Mouse (Mus musculus): ENCODE measurements at regions not wholly inside any gene's neighbourhood (a gene's known extent, or its start where the extent isn't known, plus 50 kb on each side); places are given as distances from the start of the nearest gene placed in this dataset.

DNA sequence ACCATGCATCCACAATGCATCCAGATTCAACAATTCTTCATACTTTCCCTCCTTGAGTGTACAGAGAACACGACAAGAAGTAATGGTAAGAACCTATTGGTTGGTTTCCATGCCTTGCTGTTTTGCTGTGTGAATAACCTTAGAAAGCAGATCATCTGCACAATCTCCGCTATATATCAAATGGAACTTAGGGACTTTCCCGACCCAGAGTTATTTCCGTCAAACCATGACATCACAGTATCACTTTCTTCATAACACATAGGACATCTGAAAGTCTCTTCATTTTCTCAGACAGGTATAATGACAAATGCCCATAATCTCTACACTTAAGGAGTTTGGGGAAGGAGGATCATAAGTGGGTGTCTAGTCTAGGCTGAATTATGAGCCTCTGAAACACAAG is 132.3 kb upstream of the Adgrl4 start:
- no peak for ATAC-seq (ENCODE audit: insufficient number of reproducible peaks, low FRiP score, low TSS enrichment, low read depth)

GRCm38 (mm10) chr3:151307975-151308374 is 129.7 kb upstream of the Adgrl4 start:
- 45% methylated on average over 4 of the region's 4 CpGs for WGBS

More for the DNA sequence above, 132.3 kb upstream of the Adgrl4 start:
- no peak overlapping the region for H3K27ac ChIP-seq
- no peak overlapping the region for H3K9ac ChIP-seq
- 87% methylated on average over 4 of the region's 4 CpGs for WGBS
- no peaks in the 10 kb centered on the region for H3K4me1 ChIP-seq
- H3K4me3 ChIP-seq: no peak overlapping the region
- H3K9me3 ChIP-seq: no peaks in the 10 kb centered on the region
- H3K4me2 ChIP-seq: no peak overlapping the region
- H3K27me3 ChIP-seq: no peaks in the 10 kb centered on the region
- no peaks in the 10 kb centered on the region for H3K36me3 ChIP-seq

DNA sequence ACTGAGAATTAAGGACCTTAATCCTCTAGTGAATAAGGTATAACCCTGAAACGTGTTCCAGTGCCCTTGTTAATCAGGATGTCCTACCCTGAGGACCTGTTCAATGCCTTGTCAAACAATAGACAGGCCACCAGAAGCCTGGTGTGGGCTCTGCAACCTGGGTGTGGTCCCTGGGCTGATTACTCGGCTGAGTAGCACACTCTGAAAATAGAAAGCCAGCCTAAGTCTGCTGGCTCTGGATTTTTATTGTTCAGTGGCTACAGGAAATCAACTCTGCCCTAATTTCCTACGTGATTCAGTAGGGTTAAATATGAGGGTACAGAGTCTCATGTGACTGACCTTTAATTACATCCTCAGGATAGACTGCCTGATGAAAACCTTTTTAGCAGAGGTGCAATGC is 113.9 kb upstream of the Adgrl4 start:
- no peak for ATAC-seq (ENCODE audit: insufficient number of reproducible peaks, low FRiP score, low TSS enrichment, low read depth)
- H3K4me3 ChIP-seq: no peak overlapping the region

More at GRCm38 (mm10) chr3:151307975-151308374, 129.7 kb upstream of the Adgrl4 start:
- Histone ChIP-seq H3K9ac (no peak overlapping the region), H3K4me2 (no peak overlapping the region), H3K27me3 (no peaks in the 10 kb centered on the region), H3K9me3 (no peaks in the 10 kb centered on the region), H3K4me3 (no peak overlapping the region), H3K4me1 (no peaks in the 10 kb centered on the region), H3K36me3 (no peaks in the 10 kb centered on the region), H3K27ac (no peak overlapping the region)
- ATAC-seq (ENCODE audit: insufficient number of reproducible peaks, low FRiP score, low TSS enrichment, low read depth): no peak

GRCm38 (mm10) chr3:151329801-151330200 is 107.9 kb upstream of the Adgrl4 start:
- Histone ChIP-seq H3K4me3 (no peak overlapping the region), H3K4me1 (peaks cover 13% of the 10 kb centered on the region; the same call in 1 of the 2 replicates), H3K36me3 (no peaks in the 10 kb centered on the region), H3K27ac (no peak overlapping the region), H3K27me3 (no peaks in the 10 kb centered on the region), H3K4me2 (no peak overlapping the region), H3K9me3 (no peaks in the 10 kb centered on the region), H3K9ac (no peak overlapping the region)
- WGBS: 83% methylated on average over 4 of the region's 4 CpGs
- ATAC-seq (ENCODE audit: insufficient number of reproducible peaks, low FRiP score, low TSS enrichment, low read depth): no peak

More for the DNA sequence above, 113.9 kb upstream of the Adgrl4 start:
- H3K4me1 ChIP-seq: no peaks in the 10 kb centered on the region
- no peaks in the 10 kb centered on the region for H3K36me3 ChIP-seq
- 12% methylated on average over 3 of the region's 3 CpGs for WGBS
- H3K27me3 ChIP-seq: no peaks in the 10 kb centered on the region
- no peaks in the 10 kb centered on the region for H3K9me3 ChIP-seq
- H3K27ac ChIP-seq: no peak overlapping the region
- H3K4me2 ChIP-seq: no peak overlapping the region
- H3K9ac ChIP-seq: no peak overlapping the region

DNA sequence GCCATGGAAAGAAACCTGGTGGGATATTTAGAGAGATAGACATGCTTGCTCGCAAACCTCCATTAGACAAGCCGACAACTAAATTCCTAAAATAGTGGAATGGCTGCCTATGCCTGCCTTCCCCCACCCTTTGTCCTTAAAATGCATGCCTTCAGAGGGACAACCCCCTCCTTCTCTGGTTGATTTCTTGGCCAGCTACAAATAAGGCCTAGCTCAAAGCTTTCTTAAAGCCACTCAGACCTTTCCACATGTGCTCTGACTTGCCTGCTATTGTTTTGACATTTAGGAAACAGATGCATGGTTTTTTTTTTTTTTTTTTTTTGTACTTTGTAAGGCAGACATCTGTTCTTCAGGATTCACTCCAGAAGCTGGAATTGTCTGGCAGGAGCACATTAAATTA is 105.8 kb upstream of the Adgrl4 start:
- H3K27me3 ChIP-seq: no peaks in the 10 kb centered on the region
- no peaks in the 10 kb centered on the region for H3K9me3 ChIP-seq
- H3K4me1 ChIP-seq: peaks cover 13% of the 10 kb centered on the region; the same call in 1 of the 2 replicates
- H3K9ac ChIP-seq: no peak overlapping the region
- no peak overlapping the region for H3K27ac ChIP-seq
- H3K4me2 ChIP-seq: no peak overlapping the region
- WGBS: 40% methylated on average over 2 of the region's 2 CpGs
- H3K36me3 ChIP-seq: no peaks in the 10 kb centered on the region
- H3K4me3 ChIP-seq: no peak overlapping the region
- ATAC-seq (ENCODE audit: insufficient number of reproducible peaks, low FRiP score, low TSS enrichment, low read depth): no peak

- peaks cover 13% of the 10 kb centered on the region; the same call in 1 of the 2 replicates for H3K4me1 ChIP-seq
- no peaks in the 10 kb centered on the region for H3K27me3 ChIP-seq
- H3K9ac ChIP-seq: no peak overlapping the region
- no peaks in the 10 kb centered on the region for H3K36me3 ChIP-seq
- ATAC-seq (ENCODE audit: insufficient number of reproducible peaks, low FRiP score, low TSS enrichment, low read depth): no peak
- peak overlapping the region; percentile 33; the same call in 1 of the 2 replicates for H3K27ac ChIP-seq
- H3K9me3 ChIP-seq: no peaks in the 10 kb centered on the region
- H3K4me3 ChIP-seq: no peak overlapping the region
- 48% methylated on average over 1 of the region's 1 CpGs for WGBS
- H3K4me2 ChIP-seq: no peak overlapping the region
These were observed 105.4 kb upstream of the Adgrl4 start for GRCm38 (mm10) chr3:151332317-151332687.

DNA sequence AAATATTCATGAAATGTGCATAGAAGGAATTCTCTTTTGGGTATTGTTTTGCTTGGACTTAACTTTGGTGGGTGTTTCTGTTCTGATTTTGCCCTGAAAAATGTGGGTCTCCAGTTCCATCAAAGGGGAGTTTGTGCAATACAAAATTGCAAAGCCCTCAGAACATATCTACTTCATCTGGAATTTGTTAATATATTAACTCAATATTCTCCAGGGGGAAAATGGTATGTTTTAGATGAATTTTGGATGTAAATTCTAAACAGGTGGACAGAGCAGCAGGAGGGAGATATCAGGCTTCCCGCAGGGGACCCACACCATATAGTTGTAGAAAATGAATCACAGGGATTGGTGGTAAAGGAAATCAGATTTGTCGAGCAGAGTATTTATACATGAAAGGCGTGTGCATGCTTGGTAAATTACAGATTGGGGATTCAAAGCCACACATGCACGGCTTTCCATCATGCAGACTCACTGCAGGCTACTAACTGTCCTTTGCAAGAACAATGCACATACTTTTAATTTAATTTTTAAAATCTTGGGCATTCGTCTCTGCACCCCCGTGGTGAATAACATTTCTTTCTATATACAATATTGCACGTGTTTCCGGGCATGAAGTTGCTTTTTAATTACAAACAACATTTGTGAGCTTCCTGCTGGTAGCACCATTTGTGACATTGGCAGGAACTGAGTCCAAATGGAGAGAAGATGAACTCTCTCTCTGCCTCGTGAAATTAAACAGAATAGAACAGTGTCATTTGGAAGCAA is 104.8 kb upstream of the Adgrl4 start:
- H3K9ac ChIP-seq: no peak overlapping the region
- H3K27me3 ChIP-seq: no peaks in the 10 kb centered on the region
- no peak overlapping the region for H3K4me3 ChIP-seq
- H3K36me3 ChIP-seq: no peaks in the 10 kb centered on the region
- ATAC-seq (ENCODE audit: insufficient number of reproducible peaks, low FRiP score, low TSS enrichment, low read depth): no peak
- WGBS: 37% methylated on average over 9 of the region's 9 CpGs
- peaks cover 13% of the 10 kb centered on the region; the same call in 1 of the 2 replicates for H3K4me1 ChIP-seq
- no peaks in the 10 kb centered on the region for H3K9me3 ChIP-seq
- no peak overlapping the region for H3K4me2 ChIP-seq
- H3K27ac ChIP-seq: peak overlapping the region; percentile 33; the same call in 1 of the 2 replicates

GRCm38 (mm10) chr3:151333867-151334341 is 103.8 kb upstream of the Adgrl4 start:
- WGBS: 30% methylated on average over 6 of the region's 6 CpGs
- no peak overlapping the region for H3K4me3 ChIP-seq
- H3K9ac ChIP-seq: no peak overlapping the region
- no peaks in the 10 kb centered on the region for H3K27me3 ChIP-seq
- no peak overlapping the region for H3K27ac ChIP-seq
- H3K4me2 ChIP-seq: no peak overlapping the region
- no peaks in the 10 kb centered on the region for H3K36me3 ChIP-seq
- no peaks in the 10 kb centered on the region for H3K9me3 ChIP-seq
- ATAC-seq (ENCODE audit: insufficient number of reproducible peaks, low FRiP score, low TSS enrichment, low read depth): no peak
- H3K4me1 ChIP-seq: peaks cover 13% of the 10 kb centered on the region; the same call in 1 of the 2 replicates

- 76% methylated on average over 4 of the region's 4 CpGs for WGBS
- H3K4me2 ChIP-seq: no peak overlapping the region
- H3K9ac ChIP-seq: no peak overlapping the region
- no peak overlapping the region for H3K27ac ChIP-seq
- H3K27me3 ChIP-seq: no peaks in the 10 kb centered on the region
- no peak overlapping the region for H3K4me3 ChIP-seq
- H3K36me3 ChIP-seq: no peaks in the 10 kb centered on the region
- no peaks in the 10 kb centered on the region for H3K4me1 ChIP-seq
- no peaks in the 10 kb centered on the region for H3K9me3 ChIP-seq
- no peak for ATAC-seq (ENCODE audit: insufficient number of reproducible peaks, low FRiP score, low TSS enrichment, low read depth)
These were observed 86.1 kb upstream of the Adgrl4 start for GRCm38 (mm10) chr3:151351481-151352090.

DNA sequence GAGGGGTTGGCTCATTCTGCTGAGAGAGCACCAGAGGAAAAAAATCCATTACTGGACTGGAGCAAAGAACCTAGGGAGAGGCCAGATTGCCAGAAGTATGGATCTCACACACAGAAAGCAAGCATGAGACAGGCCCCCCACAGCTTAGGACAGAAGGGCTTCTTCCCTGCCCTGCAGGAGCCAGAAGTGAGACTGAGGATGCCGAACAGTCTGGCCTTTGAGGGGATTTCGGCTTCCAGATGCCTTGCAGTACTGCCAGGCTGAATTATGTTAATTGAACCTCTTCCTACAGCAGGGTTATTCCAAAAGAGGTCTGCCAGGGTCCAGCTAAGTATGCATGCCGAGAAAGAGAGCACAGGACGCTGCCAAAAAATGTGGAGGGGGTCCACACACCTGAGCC is 71.4 kb upstream of the Adgrl4 start:
- H3K9ac ChIP-seq: no peak overlapping the region
- ATAC-seq (ENCODE audit: insufficient number of reproducible peaks, low FRiP score, low TSS enrichment, low read depth): no peak
- 47% methylated on average over 4 of the region's 4 CpGs for WGBS
- 0 out of 2 replicates have a peak, but pooled peaks cover 3% of the 10 kb centered on the region for H3K4me1 ChIP-seq
- no peak overlapping the region for H3K4me3 ChIP-seq
- H3K4me2 ChIP-seq: no peak overlapping the region
- H3K27ac ChIP-seq: no peak overlapping the region
- H3K27me3 ChIP-seq: no peaks in the 10 kb centered on the region
- no peaks in the 10 kb centered on the region for H3K9me3 ChIP-seq
- H3K36me3 ChIP-seq: no peaks in the 10 kb centered on the region

- H3K4me1 ChIP-seq: 0 out of 2 replicates have a peak, but pooled peaks cover 3% of the 10 kb centered on the region
- H3K4me3 ChIP-seq: no peak overlapping the region
- no peak overlapping the region for H3K9ac ChIP-seq
- H3K27ac ChIP-seq: no peak overlapping the region
- H3K36me3 ChIP-seq: no peaks in the 10 kb centered on the region
- ATAC-seq (ENCODE audit: insufficient number of reproducible peaks, low FRiP score, low TSS enrichment, low read depth): no peak
- no peaks in the 10 kb centered on the region for H3K27me3 ChIP-seq
- WGBS: 72% methylated on average over 4 of the region's 4 CpGs
- no peak overlapping the region for H3K4me2 ChIP-seq
- no peaks in the 10 kb centered on the region for H3K9me3 ChIP-seq
These were observed 70.9 kb upstream of the Adgrl4 start for GRCm38 (mm10) chr3:151366707-151367306.
